ENCODE assay signal across 8 mouse cellular contexts in genomic region chr2:118179873-118180585, GRCm38 (mm10).
A peak's percentile ranks its signal among the peaks of the same experiment; 100 is the strongest.
DNase-seq lines count a peak whose midpoint lies in the region; ATAC-seq lines count a peak whose summit lies in the region.

No protein-coding gene starts in this region.

- no peak for ATAC-seq in liver, embryonic 11.5 days (replicated peaks; ENCODE audit: low FRiP score)
- ATAC-seq in forebrain, embryonic 11.5 days (replicated peaks; ENCODE audit: low FRiP score) = peak; percentile 35; the same call in 1 of the 2 replicates
- ATAC-seq in stomach, embryonic 14.5 days (ENCODE audit: insufficient number of reproducible peaks, insufficient read depth, low FRiP score, low read depth) = no peak

- H3K27me3 ChIP-seq in liver, embryonic 11.5 days (replicated peaks; ENCODE audit: control insufficient read depth, insufficient read depth, low read length) = no peaks in the 10 kb centered on the region
- H3K27me3 ChIP-seq in forebrain, embryonic 11.5 days (ENCODE audit: control insufficient read depth, insufficient read depth, low read length) = no peaks in the 10 kb centered on the region
- no peaks in the 10 kb centered on the region for H3K27me3 ChIP-seq in limb, embryonic 10.5 days (ENCODE audit: low read depth, poor library complexity, severe bottlenecking)
- H3K27me3 ChIP-seq in stomach, embryonic 14.5 days (ENCODE audit: control insufficient read depth, insufficient read depth, low read length) = no peaks in the 10 kb centered on the region

- DNase-seq in liver, embryonic 11.5 days (ENCODE audit: low spot score) = no peak
- DNase-seq in liver = no peak
- DNase-seq in forebrain, embryonic 11.5 days (ENCODE audit: low spot score) = no peak
- no peak for DNase-seq in limb, embryonic 10.5 days (ENCODE audit: low spot score)
- no peak for DNase-seq in cerebellum, adult 18-20 months
- no peak for DNase-seq in right cerebral cortex, adult 2 months (ENCODE audit: low spot score in 2 of 2)
- DNase-seq in urinary bladder, adult 18-20 months (ENCODE audit: low spot score in 2 of 2) = no peak

- H3K4me3 ChIP-seq in liver, embryonic 11.5 days (ENCODE audit: low read depth, low read length) = peak overlapping the region; percentile 12; the same call in 1 of the 2 replicates
- no peak overlapping the region; the same call in 1 of the 2 replicates for H3K4me3 ChIP-seq in forebrain, embryonic 11.5 days (ENCODE audit: low read depth, low read length)
- H3K4me3 ChIP-seq in limb, embryonic 10.5 days = peak overlapping the region; percentile 39
- no peak overlapping the region for H3K4me3 ChIP-seq in stomach, embryonic 14.5 days (ENCODE audit: low read depth, low read length)

- H3K9me3 ChIP-seq in liver, embryonic 11.5 days (ENCODE audit: control insufficient read depth, low read length) = no peaks in the 10 kb centered on the region
- no peaks in the 10 kb centered on the region; the same call in 1 of the 2 replicates for H3K9me3 ChIP-seq in forebrain, embryonic 11.5 days (ENCODE audit: control insufficient read depth, low read length)
- no peaks in the 10 kb centered on the region for H3K9me3 ChIP-seq in limb, embryonic 10.5 days (replicated peaks)
- no peaks in the 10 kb centered on the region for H3K9me3 ChIP-seq in stomach, embryonic 14.5 days (ENCODE audit: control insufficient read depth, low read depth, low read length)

- no peak overlapping the region for H3K9ac ChIP-seq in liver, embryonic 11.5 days (ENCODE audit: low read depth, low read length)
- H3K9ac ChIP-seq in forebrain, embryonic 11.5 days (ENCODE audit: low read length) = no peak overlapping the region
- H3K9ac ChIP-seq in stomach, embryonic 14.5 days (replicated peaks; ENCODE audit: low read depth, low read length) = no peak overlapping the region

- no peaks in the 10 kb centered on the region for H3K36me3 ChIP-seq in liver, embryonic 11.5 days (ENCODE audit: control insufficient read depth, insufficient read depth, low read length)
- H3K36me3 ChIP-seq in forebrain, embryonic 11.5 days (ENCODE audit: control insufficient read depth, insufficient read depth, low read length) = no peaks in the 10 kb centered on the region
- H3K36me3 ChIP-seq in limb, embryonic 10.5 days = no peaks in the 10 kb centered on the region
- no peaks in the 10 kb centered on the region for H3K36me3 ChIP-seq in stomach, embryonic 14.5 days (ENCODE audit: control insufficient read depth, insufficient read depth, low read length)

- H3K4me2 ChIP-seq in liver, embryonic 11.5 days = peak overlapping the region; percentile 48
- peak overlapping the region; percentile 41 for H3K4me2 ChIP-seq in forebrain, embryonic 11.5 days (ENCODE audit: low read depth, low read length, severe bottlenecking)
- peak overlapping the region; percentile 38; the same call in 1 of the 2 replicates for H3K4me2 ChIP-seq in stomach, embryonic 14.5 days (replicated peaks; ENCODE audit: low read depth, low read length)

- H3K4me1 ChIP-seq in liver, embryonic 11.5 days (replicated peaks; ENCODE audit: control insufficient read depth, insufficient read depth, low read length) = no peaks in the 10 kb centered on the region
- 0 out of 2 replicates have a peak, but pooled peaks cover 2% of the 10 kb centered on the region for H3K4me1 ChIP-seq in forebrain, embryonic 11.5 days (replicated peaks; ENCODE audit: control insufficient read depth, insufficient read depth, low read length)
- peaks cover 10% of the 10 kb centered on the region for H3K4me1 ChIP-seq in limb, embryonic 10.5 days
- no peaks in the 10 kb centered on the region for H3K4me1 ChIP-seq in stomach, embryonic 14.5 days (ENCODE audit: control insufficient read depth, insufficient read depth, low read length)

- no peak overlapping the region for H3K27ac ChIP-seq in liver, embryonic 11.5 days (ENCODE audit: low read depth, low read length)
- H3K27ac ChIP-seq in forebrain, embryonic 11.5 days (ENCODE audit: low read depth, low read length) = peak overlapping the region; percentile 20; the same call in 1 of the 2 replicates
- peak overlapping the region; percentile 80 for H3K27ac ChIP-seq in limb, embryonic 10.5 days
- H3K27ac ChIP-seq in stomach, embryonic 14.5 days (ENCODE audit: low read length) = no peak overlapping the region; the same call in 1 of the 2 replicates

Comparison
In these comparisons a context has a peak if more than half of its experiments do, and no peak if none do; other contexts are left out.
1. H3K27ac ChIP-seq: peak in forebrain, embryonic 11.5 days (single experiment) and limb, embryonic 10.5 days (single experiment); none in liver, embryonic 11.5 days (single experiment) and stomach, embryonic 14.5 days (single experiment).
2. H3K4me3 ChIP-seq: peak in liver, embryonic 11.5 days (single experiment) and limb, embryonic 10.5 days (single experiment); none in forebrain, embryonic 11.5 days (single experiment) and stomach, embryonic 14.5 days (single experiment).
3. Peak in every context shown above with its lines, with median percentiles within 50 percentile points of each other: H3K4me2 ChIP-seq.